Mouse (Mus musculus) lung, embryonic 14.5 days (tissue): Measurements from ENCODE around the gene Heca. TPM values are rescaled to one million over a fixed set of nuclear protein-coding genes. Genes with fewer than 3 reads are reported as not detected.

Experiments used
- ATAC-seq: fragments of 200-750 bp; cut with Nextera tagmentation; 2 replicates; pipeline ENCODE4 v1.8.0; 2017; ENCODE audit warnings: mild to moderate bottlenecking, moderate TSS enrichment, moderate library complexity; ENCODE audit not compliant: insufficient read depth
- DNase-seq: peaks from one replicate; pipeline ENCODE4 v3.0.0-alpha.2; 2015
- H3K27ac ChIP-seq: fragments of 300-500 bp; sonication (generic); 2 replicates; pipeline ENCODE4 v1.5.1; 2014; ENCODE audit warnings: low read depth, mild to moderate bottlenecking, moderate library complexity
- H3K27me3 ChIP-seq: fragments of 300-500 bp; sonication (generic); 2 replicates; pipeline ENCODE4 v1.6.1; 2014; ENCODE audit warnings: low read length, control low read depth; ENCODE audit not compliant: insufficient read depth
- H3K36me3 ChIP-seq: fragments of 300-500 bp; sonication (generic); 2 replicates; pipeline ENCODE4 v1.6.1; 2014; ENCODE audit warnings: control low read depth; ENCODE audit not compliant: insufficient read depth
- H3K4me1 ChIP-seq: fragments of 300-500 bp; sonication (generic); 2 replicates; pipeline ENCODE4 v1.6.1; 2014; ENCODE audit warnings: antibody characterized with exemption, control low read depth; ENCODE audit not compliant: insufficient read depth
- H3K4me2 ChIP-seq: fragments of 300-500 bp; sonication (generic); 2 replicates; pipeline ENCODE4 v1.6.1; 2014; ENCODE audit warnings: mild to moderate bottlenecking
- H3K4me3 ChIP-seq: fragments of 300-500 bp; sonication (generic); 2 replicates; pipeline ENCODE4 v1.5.1; 2014; ENCODE audit warnings: low read depth, low read length
- H3K9ac ChIP-seq: fragments of 300-500 bp; sonication (generic); 2 replicates; pipeline ENCODE4 v1.6.1; 2014
- H3K9me3 ChIP-seq: fragments of 300-500 bp; sonication (generic); 2 replicates; pipeline ENCODE4 v1.6.1; 2016; ENCODE audit warnings: low read depth, low read length, control low read depth
- CTCF ChIP-seq: IDR thresholded peaks from 2 replicates; pipeline ENCODE4 v1.5.1; 2016; ENCODE audit warnings: antibody characterized with exemption, low read depth
- WGBS: fragments of 180-500 bp; shearing (Covaris S2); extraction: QIAGEN DNeasy Blood & Tissue Kit; methylation state at CpG from one replicate; pipeline ENCODE4 v1.1.7; 2014; 5-methylcytosine and 5-hydroxymethylcytosine counted together
- polyA plus RNA-seq: library from polyadenylated mRNA; unstranded; fragments of >200 nt; fragmentation: Nextera tagmentation; extraction: Ambion mirVana; gene quantifications from 2 replicates; pipeline ENCODE4 v1.2.1, GENCODE M21; 2014

Heca gene
- 3.3 and 4.4 TPM in 2 replicates for polyA plus RNA-seq

- peak within 1 kb of the TSS; percentile 92 for H3K27ac ChIP-seq
- WGBS, result 5% methylated on average over 50 of the region's 50 CpGs
- H3K9me3 ChIP-seq, result no peaks in the 10 kb centered on the region
- no peak for TF ChIP-seq CTCF
- DNase-seq, result peak; percentile 93
- H3K9ac ChIP-seq, result peak within 1 kb of the TSS; percentile 82
- no peaks in the 10 kb centered on the region for H3K27me3 ChIP-seq
- H3K4me3 ChIP-seq, result peak within 1 kb of the TSS; percentile 85
- peak; percentile 95 for ATAC-seq
- H3K36me3 ChIP-seq, result no peaks in the 10 kb centered on the region
- peak within 1 kb of the TSS; percentile 63 for H3K4me2 ChIP-seq
- H3K4me1 ChIP-seq, result 0 out of 2 replicates have a peak, but pooled peaks cover 3% of the 10 kb centered on the region
These were observed at the start of gene Heca for GRCm38 (mm10) chr10:17947960-17948730. TSS of gene Heca (minus strand) at chr10:17948067.

GRCm38 (mm10) chr10:17990576-17990975, 42.7 kb upstream of the Heca start:
- no peak for TF ChIP-seq CTCF
- H3K9ac ChIP-seq, result no peak overlapping the region
- DNase-seq, result no peak
- no peak overlapping the region for H3K4me2 ChIP-seq
- WGBS, result 83% methylated on average over 4 of the region's 4 CpGs
- no peak overlapping the region for H3K4me3 ChIP-seq
- no peaks in the 10 kb centered on the region for H3K9me3 ChIP-seq
- no peaks in the 10 kb centered on the region for H3K27me3 ChIP-seq
- H3K27ac ChIP-seq, result no peak overlapping the region
- H3K36me3 ChIP-seq, result no peaks in the 10 kb centered on the region
- no peaks in the 10 kb centered on the region for H3K4me1 ChIP-seq
- no peak for ATAC-seq

GRCm38 (mm10) chr10:17989136-17989535, 41.3 kb upstream of the Heca start:
- WGBS, result 69% methylated on average over 6 of the region's 6 CpGs
- H3K4me1 ChIP-seq, result no peaks in the 10 kb centered on the region
- no peaks in the 10 kb centered on the region for H3K9me3 ChIP-seq
- H3K27ac ChIP-seq, result no peak overlapping the region
- TF ChIP-seq CTCF, result no peak
- H3K9ac ChIP-seq, result no peak overlapping the region
- ATAC-seq (no peak), DNase-seq (no peak)
- no peak overlapping the region for H3K4me3 ChIP-seq
- H3K4me2 ChIP-seq, result no peak overlapping the region
- no peaks in the 10 kb centered on the region for H3K36me3 ChIP-seq
- H3K27me3 ChIP-seq, result no peaks in the 10 kb centered on the region

GRCm38 (mm10) chr10:17987823-17988423, 40.1 kb upstream of the Heca start:
- WGBS, result 81% methylated on average over 8 of the region's 8 CpGs
- Histone ChIP-seq H3K4me1 (no peaks in the 10 kb centered on the region), H3K4me3 (no peak overlapping the region), H3K4me2 (no peak overlapping the region), H3K27me3 (no peaks in the 10 kb centered on the region), H3K27ac (no peak overlapping the region), H3K36me3 (no peaks in the 10 kb centered on the region), H3K9ac (no peak overlapping the region), H3K9me3 (no peaks in the 10 kb centered on the region)
- ATAC-seq, result no peak
- no peak for TF ChIP-seq CTCF
- no peak for DNase-seq

GRCm38 (mm10) chr10:17983313-17983712, 35.4 kb upstream of the Heca start:
- DNase-seq (no peak), ATAC-seq (no peak)
- WGBS, result 88% methylated on average over 2 of the region's 2 CpGs
- TF ChIP-seq CTCF, result no peak
- Histone ChIP-seq H3K4me3 (no peak overlapping the region), H3K4me1 (no peaks in the 10 kb centered on the region), H3K9ac (no peak overlapping the region), H3K9me3 (no peaks in the 10 kb centered on the region), H3K27me3 (no peaks in the 10 kb centered on the region), H3K27ac (no peak overlapping the region), H3K4me2 (no peak overlapping the region), H3K36me3 (no peaks in the 10 kb centered on the region)

- no peaks in the 10 kb centered on the region for H3K27me3 ChIP-seq
- H3K4me3 ChIP-seq, result no peak overlapping the region
- no peaks in the 10 kb centered on the region for H3K4me1 ChIP-seq
- no peaks in the 10 kb centered on the region for H3K36me3 ChIP-seq
- TF ChIP-seq CTCF, result no peak
- H3K9ac ChIP-seq, result no peak overlapping the region
- WGBS, result 57% methylated on average over 4 of the region's 4 CpGs
- ATAC-seq (no peak), DNase-seq (no peak)
- H3K4me2 ChIP-seq, result no peak overlapping the region
- H3K27ac ChIP-seq, result no peak overlapping the region
- H3K9me3 ChIP-seq, result no peaks in the 10 kb centered on the region
These were observed 18.2 kb upstream of the Heca start for GRCm38 (mm10) chr10:17966090-17966489.

- Histone ChIP-seq H3K9ac (no peak overlapping the region), H3K36me3 (no peaks in the 10 kb centered on the region), H3K4me2 (no peak overlapping the region), H3K9me3 (no peaks in the 10 kb centered on the region), H3K27me3 (no peaks in the 10 kb centered on the region), H3K4me3 (no peak overlapping the region), H3K4me1 (0 out of 2 replicates have a peak, but pooled peaks cover 3% of the 10 kb centered on the region), H3K27ac (no peak overlapping the region)
- WGBS, result 74% methylated on average over 5 of the region's 5 CpGs
- ATAC-seq, result no peak
- no peak for DNase-seq
- TF ChIP-seq CTCF, result no peak
These were observed 2.9 kb upstream of the Heca start for GRCm38 (mm10) chr10:17950761-17951160.
